Mouse (Mus musculus): ENCODE results near the gene Aox3. TPM values are rescaled to one million over a fixed set of nuclear protein-coding genes. Genes with fewer than 3 reads are reported as not detected.

Aox3 gene
- polyA plus RNA-seq, 1 experiment from 2014 or later: 0.91 TPM

DNA sequence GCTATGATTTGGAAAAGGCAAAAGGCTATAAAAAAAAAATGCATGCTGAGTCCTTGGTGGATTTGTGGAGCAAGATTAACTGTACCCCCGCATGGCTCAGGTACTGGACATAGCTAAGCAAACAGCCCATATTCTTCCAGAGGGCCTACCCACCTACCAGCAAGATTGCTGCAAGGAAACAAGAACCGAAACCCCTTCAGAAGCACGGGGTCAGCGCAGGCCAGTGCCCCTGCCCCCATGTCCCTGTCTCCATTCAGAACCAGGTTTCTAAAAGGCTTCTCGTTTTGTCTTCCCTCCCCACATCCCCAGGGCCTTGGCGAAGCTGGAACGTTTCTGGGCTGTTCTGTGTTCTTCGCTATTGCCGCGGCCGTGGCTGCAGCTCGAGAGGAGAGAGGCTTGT, 81.4 kb downstream of the Aox3 start:
- no peak overlapping the region for H3K9ac ChIP-seq
- no peak overlapping the region for H3K27ac ChIP-seq (ENCODE audit: low read depth)
- no peak overlapping the region for H3K4me2 ChIP-seq
- H3K9me3 ChIP-seq (ENCODE audit: low read depth, low read length): no peaks in the 10 kb centered on the region
- DNase-seq (no peak), ATAC-seq (ENCODE audit: insufficient read depth) (no peak)
- no peaks in the 10 kb centered on the region for H3K36me3 ChIP-seq (ENCODE audit: insufficient read depth)
- H3K4me3 ChIP-seq (ENCODE audit: low read depth, low read length): no peak overlapping the region
- H3K4me1 ChIP-seq (ENCODE audit: insufficient read depth): no peaks in the 10 kb centered on the region
- H3K27me3 ChIP-seq (ENCODE audit: insufficient read depth, low read length): no peaks in the 10 kb centered on the region
- 85% methylated on average over 12 of the region's 12 CpGs for WGBS
- no peak for TF ChIP-seq CTCF (IDR thresholded peaks at IDR 0.05; ENCODE audit: low read depth)

GRCm38 (mm10) chr1:58194988-58195387, 82.1 kb downstream of the Aox3 start:
- DNase-seq (no peak), ATAC-seq (ENCODE audit: insufficient read depth) (no peak)
- Histone ChIP-seq H3K27ac (ENCODE audit: low read depth) (no peak overlapping the region), H3K36me3 (ENCODE audit: insufficient read depth) (no peaks in the 10 kb centered on the region), H3K4me1 (ENCODE audit: insufficient read depth) (no peaks in the 10 kb centered on the region), H3K9me3 (ENCODE audit: low read depth, low read length) (no peaks in the 10 kb centered on the region), H3K9ac (no peak overlapping the region), H3K4me3 (ENCODE audit: low read depth, low read length) (no peak overlapping the region), H3K4me2 (no peak overlapping the region), H3K27me3 (ENCODE audit: insufficient read depth, low read length) (no peaks in the 10 kb centered on the region)
- no peak for TF ChIP-seq CTCF (IDR thresholded peaks at IDR 0.05; ENCODE audit: low read depth)
- 59% methylated on average over 3 of the region's 3 CpGs for WGBS

GRCm38 (mm10) chr1:58195541-58195940, 82.6 kb downstream of the Aox3 start:
- DNase-seq: no peak
- no peaks in the 10 kb centered on the region for H3K4me1 ChIP-seq (ENCODE audit: insufficient read depth)
- H3K4me2 ChIP-seq: peak overlapping the region; percentile 18; the same call in 1 of the 2 replicates
- no peaks in the 10 kb centered on the region for H3K9me3 ChIP-seq (ENCODE audit: low read depth, low read length)
- no peak for TF ChIP-seq CTCF (IDR thresholded peaks at IDR 0.05; ENCODE audit: low read depth)
- H3K4me3 ChIP-seq (ENCODE audit: low read depth, low read length): no peak overlapping the region
- H3K27ac ChIP-seq (ENCODE audit: low read depth): no peak overlapping the region
- 19% methylated on average over 10 of the region's 10 CpGs for WGBS
- H3K36me3 ChIP-seq (ENCODE audit: insufficient read depth): no peaks in the 10 kb centered on the region
- ATAC-seq (ENCODE audit: insufficient read depth): no peak
- no peak overlapping the region for H3K9ac ChIP-seq
- H3K27me3 ChIP-seq (ENCODE audit: insufficient read depth, low read length): no peaks in the 10 kb centered on the region

DNA sequence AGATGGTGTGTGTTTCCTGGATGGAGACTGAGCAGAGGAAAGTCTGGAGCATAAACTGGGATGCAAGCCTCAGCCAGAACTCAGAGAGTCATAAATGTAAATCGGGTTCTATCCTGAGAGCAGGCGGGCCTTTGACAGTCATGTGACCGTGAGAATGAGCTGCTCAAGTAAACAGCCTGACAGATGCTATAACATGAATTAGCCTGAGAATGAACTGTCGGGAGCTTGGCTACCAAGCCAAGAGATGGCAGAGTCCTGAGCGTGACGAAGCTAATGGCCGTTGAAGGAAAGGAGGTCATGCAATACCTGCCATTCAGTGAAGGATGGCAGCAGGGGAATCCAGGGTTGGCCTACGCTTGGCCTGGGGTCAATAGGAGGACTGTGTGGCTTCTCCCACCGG, 84.1 kb downstream of the Aox3 start:
- Histone ChIP-seq H3K36me3 (ENCODE audit: insufficient read depth) (no peaks in the 10 kb centered on the region), H3K4me2 (no peak overlapping the region), H3K4me1 (ENCODE audit: insufficient read depth) (no peaks in the 10 kb centered on the region), H3K27me3 (ENCODE audit: insufficient read depth, low read length) (no peaks in the 10 kb centered on the region), H3K27ac (ENCODE audit: low read depth) (no peak overlapping the region), H3K9me3 (ENCODE audit: low read depth, low read length) (no peaks in the 10 kb centered on the region), H3K9ac (no peak overlapping the region), H3K4me3 (ENCODE audit: low read depth, low read length) (no peak overlapping the region)
- DNase-seq (no peak), ATAC-seq (ENCODE audit: insufficient read depth) (no peak)
- WGBS: 50% methylated on average over 9 of the region's 9 CpGs
- TF ChIP-seq CTCF (IDR thresholded peaks at IDR 0.05; ENCODE audit: low read depth): no peak

GRCm38 (mm10) chr1:58198386-58198785, 85.5 kb downstream of the Aox3 start:
- Histone ChIP-seq H3K27me3 (ENCODE audit: insufficient read depth, low read length) (no peaks in the 10 kb centered on the region), H3K27ac (ENCODE audit: low read depth) (no peak overlapping the region), H3K9ac (no peak overlapping the region), H3K4me3 (ENCODE audit: low read depth, low read length) (no peak overlapping the region), H3K4me1 (ENCODE audit: insufficient read depth) (no peaks in the 10 kb centered on the region), H3K4me2 (no peak overlapping the region), H3K9me3 (ENCODE audit: low read depth, low read length) (no peaks in the 10 kb centered on the region), H3K36me3 (ENCODE audit: insufficient read depth) (no peaks in the 10 kb centered on the region)
- WGBS: 41% methylated on average over 4 of the region's 4 CpGs
- no peak for DNase-seq
- no peak for ATAC-seq (ENCODE audit: insufficient read depth)
- TF ChIP-seq CTCF (IDR thresholded peaks at IDR 0.05; ENCODE audit: low read depth): no peak

DNA sequence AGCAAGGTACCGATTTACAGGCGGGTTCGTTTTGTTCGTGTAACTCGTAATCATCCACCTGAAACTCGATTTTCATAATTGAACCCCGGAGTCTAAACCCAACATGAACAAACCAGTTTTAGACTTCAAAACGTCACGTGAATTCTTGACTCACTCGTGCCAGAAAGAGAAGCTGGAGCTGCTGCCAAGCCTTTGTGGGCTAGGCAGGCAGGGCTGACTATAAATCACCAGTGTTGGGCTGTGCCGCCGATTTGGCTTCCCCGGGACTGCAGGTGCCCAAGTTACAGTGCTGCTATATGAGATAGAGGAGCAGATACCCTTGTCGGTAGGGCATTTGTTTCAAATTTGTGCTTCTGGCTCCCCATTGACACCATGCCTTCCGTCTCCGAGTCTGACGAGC, 97.3 kb downstream of the Aox3 start, which contains the start of gene Aox4:
TSS of gene Aox4 (plus strand) at position 195 of the 400 bp plus-strand sequence.
- Histone ChIP-seq H3K4me2 (no peak within 1 kb of the TSS), H3K27ac (ENCODE audit: low read depth) (no peak within 1 kb of the TSS), H3K9me3 (ENCODE audit: low read depth, low read length) (no peaks in the 10 kb centered on the region), H3K4me1 (ENCODE audit: insufficient read depth) (no peaks in the 10 kb centered on the region), H3K4me3 (ENCODE audit: low read depth, low read length) (no peak within 1 kb of the TSS), H3K36me3 (ENCODE audit: insufficient read depth) (no peaks in the 10 kb centered on the region), H3K27me3 (ENCODE audit: insufficient read depth, low read length) (no peaks in the 10 kb centered on the region), H3K9ac (no peak within 1 kb of the TSS)
- no peak for ATAC-seq (ENCODE audit: insufficient read depth)
- no peak for TF ChIP-seq CTCF (IDR thresholded peaks at IDR 0.05; ENCODE audit: low read depth)
- no peak for DNase-seq
- 74% methylated on average over 17 of the region's 17 CpGs for WGBS

DNA sequence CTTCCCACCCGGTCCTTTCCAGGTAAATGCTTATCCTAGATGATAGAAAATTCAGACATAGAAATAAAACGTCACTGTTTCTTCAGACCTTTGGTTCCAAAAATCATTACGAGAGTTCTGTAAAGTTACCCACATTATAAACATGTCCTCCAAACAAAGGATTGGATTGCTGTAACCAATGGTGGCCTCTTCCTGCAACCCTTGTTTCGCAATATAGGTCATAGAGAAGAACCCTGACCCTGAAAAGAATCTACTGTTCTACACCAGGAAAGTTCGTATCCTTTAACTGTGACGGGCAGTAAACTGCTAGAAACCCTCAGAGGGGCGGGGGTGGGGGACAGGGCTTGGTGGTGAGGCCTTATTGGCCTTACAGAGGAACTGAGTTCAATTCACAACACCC, 99.9 kb downstream of the Aox3 start:
- 83% methylated on average over 7 of the region's 7 CpGs for WGBS
- no peak overlapping the region for H3K4me3 ChIP-seq (ENCODE audit: low read depth, low read length)
- TF ChIP-seq CTCF (IDR thresholded peaks at IDR 0.05; ENCODE audit: low read depth): no peak
- no peaks in the 10 kb centered on the region for H3K9me3 ChIP-seq (ENCODE audit: low read depth, low read length)
- H3K9ac ChIP-seq: no peak overlapping the region
- DNase-seq: no peak
- H3K4me2 ChIP-seq: no peak overlapping the region
- no peaks in the 10 kb centered on the region for H3K27me3 ChIP-seq (ENCODE audit: insufficient read depth, low read length)
- no peak overlapping the region for H3K27ac ChIP-seq (ENCODE audit: low read depth)
- no peaks in the 10 kb centered on the region for H3K36me3 ChIP-seq (ENCODE audit: insufficient read depth)
- H3K4me1 ChIP-seq (ENCODE audit: insufficient read depth): no peaks in the 10 kb centered on the region
- no peak for ATAC-seq (ENCODE audit: insufficient read depth)

- Histone ChIP-seq H3K36me3 (ENCODE audit: insufficient read depth) (no peaks in the 10 kb centered on the region), H3K4me3 (ENCODE audit: low read depth, low read length) (no peak overlapping the region), H3K9ac (no peak overlapping the region), H3K4me1 (ENCODE audit: insufficient read depth) (no peaks in the 10 kb centered on the region), H3K4me2 (no peak overlapping the region), H3K27me3 (ENCODE audit: insufficient read depth, low read length) (no peaks in the 10 kb centered on the region), H3K27ac (ENCODE audit: low read depth) (no peak overlapping the region), H3K9me3 (ENCODE audit: low read depth, low read length) (no peaks in the 10 kb centered on the region)
- DNase-seq: no peak
- 68% methylated on average over 5 of the region's 5 CpGs for WGBS
- ATAC-seq (ENCODE audit: insufficient read depth): no peak
- TF ChIP-seq CTCF (IDR thresholded peaks at IDR 0.05; ENCODE audit: low read depth): no peak
Observed at GRCm38 (mm10) chr1:58213838-58214237, 100.9 kb downstream of the Aox3 start.
